Mouse (Mus musculus): ENCODE results near the gene Upp2.

Upp2 gene

DNA sequence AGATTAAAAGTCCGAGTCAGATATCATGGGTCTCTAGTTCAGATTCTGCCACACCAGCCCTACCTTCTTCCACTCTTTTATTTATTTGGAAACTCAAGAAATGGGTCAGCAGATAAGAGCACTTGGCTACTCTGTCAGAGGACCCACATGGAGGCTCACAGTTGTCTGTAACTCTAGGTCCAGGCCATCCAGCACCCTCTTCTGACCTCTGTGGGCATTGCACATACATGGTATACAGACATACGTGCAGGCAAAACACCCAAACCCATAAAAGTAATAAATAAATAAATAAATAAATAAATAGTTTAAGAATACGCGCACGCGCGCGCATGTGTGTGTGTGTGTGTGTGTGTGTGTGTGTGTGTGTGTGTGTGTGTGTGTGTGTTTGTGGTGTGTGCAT, 47.8 kb downstream of the Upp2 start:
- no peak for DNase-seq (ENCODE audit: low spot score)

- DNase-seq (ENCODE audit: low spot score) = peak; percentile 71
These were observed 48.7 kb downstream of the Upp2 start for GRCm38 (mm10) chr2:58615766-58616165.

GRCm38 (mm10) chr2:58625186-58625585, 58.1 kb downstream of the Upp2 start:
- no peak for DNase-seq (ENCODE audit: low spot score)

- no peak for DNase-seq (ENCODE audit: low spot score)
These were observed 58.6 kb downstream of the Upp2 start for GRCm38 (mm10) chr2:58625681-58626080.

GRCm38 (mm10) chr2:58626136-58626769, 59.2 kb downstream of the Upp2 start:
- no peak for DNase-seq (ENCODE audit: low spot score)

DNA sequence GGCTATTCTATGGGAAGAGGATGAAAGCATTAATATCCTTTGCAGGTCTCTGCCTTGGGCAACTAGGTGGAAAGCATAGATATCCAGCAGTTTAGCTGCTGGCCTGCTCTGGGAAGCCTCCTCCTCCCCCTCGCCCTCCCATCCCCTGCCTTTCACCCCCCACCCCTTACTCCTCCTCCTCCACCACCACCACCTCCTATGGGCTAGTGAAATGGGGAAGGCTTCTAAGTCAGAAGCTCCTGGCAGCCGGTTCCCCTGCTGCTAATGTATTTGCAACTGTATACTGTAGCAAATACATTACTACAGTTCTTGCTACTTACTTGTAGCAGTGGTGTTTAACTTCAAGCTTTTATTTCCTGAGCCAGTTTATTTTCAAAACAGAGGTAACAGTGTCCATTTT, 60.9 kb downstream of the Upp2 start:
- no peak for DNase-seq (ENCODE audit: low spot score)

- no peak for DNase-seq (ENCODE audit: low spot score)
These were observed 61.9 kb downstream of the Upp2 start for GRCm38 (mm10) chr2:58628993-58629392.

DNA sequence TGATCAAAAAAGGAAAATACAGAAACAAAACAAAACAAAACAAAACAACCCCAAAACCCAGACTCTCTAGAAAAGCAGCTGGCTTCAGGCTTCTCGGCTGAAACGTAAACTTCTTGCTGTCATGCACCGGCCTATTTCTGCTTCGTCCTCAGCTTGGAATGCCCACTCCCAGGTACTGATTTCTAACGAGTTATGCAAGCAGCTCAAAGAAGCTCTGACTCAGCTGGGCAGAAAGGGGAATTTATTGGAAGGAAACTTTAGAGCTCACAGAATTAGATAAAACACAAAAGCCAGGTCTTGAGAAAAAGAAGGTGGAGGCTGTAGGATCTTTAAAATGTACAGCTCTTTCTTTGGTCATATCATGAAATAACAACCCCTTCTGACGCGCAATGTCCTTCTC, 62.3 kb downstream of the Upp2 start:
- DNase-seq (ENCODE audit: low spot score) = no peak

DNA sequence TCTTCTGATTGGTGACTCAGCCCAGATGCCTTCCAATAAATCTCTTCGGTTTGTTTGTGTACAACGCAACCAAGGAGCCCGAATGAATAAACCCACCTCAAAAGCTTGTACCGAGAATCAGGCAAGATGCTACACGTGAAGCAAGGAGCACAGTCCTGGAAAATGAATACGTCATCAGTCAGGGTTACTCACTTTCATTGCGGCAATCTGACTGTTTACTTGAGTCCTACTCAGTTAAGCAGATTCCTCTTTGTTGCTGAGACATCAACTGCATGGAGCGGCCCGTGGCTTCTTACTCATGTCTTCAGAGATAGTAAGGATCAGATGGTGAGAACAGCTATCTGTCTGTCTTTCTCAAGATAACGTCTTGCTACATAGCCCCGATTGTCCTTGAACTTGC, 66.7 kb downstream of the Upp2 start:
- no peak for DNase-seq (ENCODE audit: low spot score)

DNA sequence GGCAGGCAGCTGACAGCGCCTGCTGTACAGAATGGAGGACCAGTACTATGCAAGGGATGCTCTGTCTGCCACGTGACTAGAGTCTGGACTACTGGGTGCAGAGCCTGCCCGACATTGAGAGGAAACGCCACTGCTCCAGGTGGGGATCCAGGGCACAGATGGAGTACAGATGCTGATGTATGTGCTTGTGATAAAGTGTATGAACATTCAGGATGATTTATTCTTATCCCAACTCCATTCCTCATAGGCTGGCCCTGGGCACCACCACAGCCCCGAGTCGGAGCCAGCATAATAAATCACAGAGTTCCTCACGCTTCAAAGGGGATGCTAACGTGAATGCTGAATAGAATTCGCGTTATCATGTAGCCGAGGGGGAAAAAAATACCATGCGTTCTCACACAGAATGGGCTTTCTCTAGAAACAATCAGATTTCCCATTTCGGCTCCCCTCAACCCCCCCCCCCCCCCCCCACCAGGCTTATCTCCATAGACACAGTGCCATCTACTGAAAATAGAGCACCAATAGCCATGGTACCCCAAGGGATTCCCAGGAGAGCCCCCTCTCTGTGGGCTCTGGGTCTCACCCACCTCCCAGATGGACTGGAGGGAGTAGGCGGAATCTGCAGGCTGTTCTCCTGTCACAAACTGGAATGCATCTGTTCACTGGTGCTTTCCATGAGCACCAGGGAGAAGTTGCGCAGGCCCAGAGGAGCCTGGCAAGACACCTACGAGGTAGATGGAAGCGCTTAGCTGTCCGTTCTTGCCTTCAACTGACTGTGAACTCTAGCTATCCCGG, 74.9 kb downstream of the Upp2 start:
- peak; percentile 86 for DNase-seq (ENCODE audit: low spot score)

GRCm38 (mm10) chr2:58645667-58646066, 78.6 kb downstream of the Upp2 start:
- DNase-seq (ENCODE audit: low spot score) = no peak

GRCm38 (mm10) chr2:58655169-58655568, 88.1 kb downstream of the Upp2 start:
- DNase-seq (ENCODE audit: low spot score) = no peak

- DNase-seq (ENCODE audit: low spot score) = no peak
These were observed 89.9 kb downstream of the Upp2 start for GRCm38 (mm10) chr2:58656959-58657358.

- DNase-seq (ENCODE audit: low spot score) = peak; percentile 1
These were observed 90.8 kb downstream of the Upp2 start for GRCm38 (mm10) chr2:58657855-58658254.

DNA sequence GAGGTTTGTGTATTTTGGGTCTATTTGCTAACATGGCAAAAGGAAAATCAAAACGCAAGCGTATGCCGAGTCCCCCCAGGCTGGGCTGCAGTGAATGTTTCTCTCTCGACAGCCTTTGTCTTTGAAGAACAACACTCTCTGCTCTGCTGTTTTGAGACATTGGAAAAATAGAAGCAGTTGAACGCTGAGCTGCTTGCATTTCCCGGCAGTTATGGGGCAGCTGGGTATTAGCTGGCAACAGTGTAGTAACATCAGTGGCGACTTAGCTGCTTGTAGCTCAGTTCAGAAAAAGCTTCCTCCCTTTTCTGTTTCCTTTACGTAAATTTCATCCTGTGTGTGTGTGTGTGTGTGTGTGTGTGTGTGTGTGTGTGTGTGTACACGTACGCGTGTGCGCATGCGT, 93.5 kb downstream of the Upp2 start:
- DNase-seq (ENCODE audit: low spot score) = peak; percentile 3

DNA sequence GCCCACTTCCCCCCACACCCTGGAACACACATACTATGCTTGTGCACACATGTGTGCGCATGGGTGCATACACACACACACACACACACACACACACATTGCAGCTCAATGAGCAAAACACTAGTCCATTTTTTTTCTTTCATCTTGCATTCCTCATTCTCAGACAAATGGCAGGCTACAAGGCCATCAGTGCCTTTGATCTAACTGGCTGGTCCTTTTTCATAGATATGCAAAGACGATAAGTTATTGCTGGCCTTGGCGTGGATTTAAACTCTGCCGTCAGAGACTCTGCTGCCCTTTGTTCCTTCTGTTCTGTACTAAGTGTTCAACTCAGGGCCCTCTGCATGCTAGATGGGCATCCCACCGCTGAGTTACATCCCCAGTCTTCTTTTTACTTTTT, 94.0 kb downstream of the Upp2 start:
- peak; percentile 0 for DNase-seq (ENCODE audit: low spot score)

- DNase-seq (ENCODE audit: low spot score) = no peak
These were observed 95.6 kb downstream of the Upp2 start for GRCm38 (mm10) chr2:58662661-58663060.

GRCm38 (mm10) chr2:58663404-58664120, 96.5 kb downstream of the Upp2 start:
- peak; percentile 1 for DNase-seq (ENCODE audit: low spot score)

- peak; percentile 68 for DNase-seq (ENCODE audit: low spot score)
These were observed 98.2 kb downstream of the Upp2 start for GRCm38 (mm10) chr2:58665081-58665814.

DNA sequence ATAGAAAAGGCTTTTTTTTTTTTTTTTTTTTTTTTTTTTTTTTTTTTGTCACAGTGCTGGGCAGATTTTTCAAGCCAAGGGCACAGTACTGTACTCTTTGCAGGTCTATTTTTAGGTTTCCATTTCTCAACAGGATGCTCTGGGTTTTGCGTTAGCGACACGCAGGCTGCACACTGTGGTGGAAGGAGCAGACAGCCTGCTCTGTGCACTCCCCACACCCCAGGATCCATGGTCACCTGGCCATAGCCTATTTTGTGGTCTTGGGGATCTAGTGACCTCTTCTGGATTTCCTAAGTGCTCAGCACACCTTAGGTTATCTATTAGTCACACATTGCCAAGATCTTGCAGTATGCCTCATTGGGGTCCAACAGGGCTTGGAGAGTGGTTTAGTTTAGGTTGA, 100.2 kb downstream of the Upp2 start:
- peak; percentile 3 for DNase-seq (ENCODE audit: low spot score)

GRCm38 (mm10) chr2:58667991-58668390, 100.9 kb downstream of the Upp2 start:
- peak; percentile 78 for DNase-seq (ENCODE audit: low spot score)

GRCm38 (mm10) chr2:58669114-58669513, 102.0 kb downstream of the Upp2 start:
- no peak for DNase-seq (ENCODE audit: low spot score)
